Mouse (Mus musculus) c-Kit-positive CD71-positive TER-119-negative erythroid progenitor cells, embryonic 14.5 days (primary cell): ENCODE measurements around the gene Pm20d2.

ENCODE experiments used
- DNase-seq: peaks from one replicate; pipeline ENCODE4 v3.0.0-alpha.2; 2013; ENCODE audit warnings: low read depth

Gene Pm20d2

DNA sequence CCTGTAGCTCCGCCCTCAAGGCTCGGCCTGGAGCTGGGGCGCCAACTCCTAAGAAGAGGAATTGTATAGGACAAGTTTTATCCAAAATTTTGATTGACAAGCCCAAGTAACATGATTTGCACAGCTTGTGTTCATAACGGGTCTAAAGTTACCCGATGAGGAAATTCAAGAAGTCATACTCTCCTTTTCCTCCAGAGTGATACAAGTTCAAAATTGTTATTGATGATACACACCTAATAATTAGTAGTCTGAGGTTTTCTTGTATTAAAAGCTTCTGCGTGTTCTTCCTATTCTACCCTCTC, at the start of gene Pm20d2:
Gene Pm20d2 (minus strand): TSS at position 3 of the 302 bp plus-strand sequence.
- no peak for DNase-seq

DNA sequence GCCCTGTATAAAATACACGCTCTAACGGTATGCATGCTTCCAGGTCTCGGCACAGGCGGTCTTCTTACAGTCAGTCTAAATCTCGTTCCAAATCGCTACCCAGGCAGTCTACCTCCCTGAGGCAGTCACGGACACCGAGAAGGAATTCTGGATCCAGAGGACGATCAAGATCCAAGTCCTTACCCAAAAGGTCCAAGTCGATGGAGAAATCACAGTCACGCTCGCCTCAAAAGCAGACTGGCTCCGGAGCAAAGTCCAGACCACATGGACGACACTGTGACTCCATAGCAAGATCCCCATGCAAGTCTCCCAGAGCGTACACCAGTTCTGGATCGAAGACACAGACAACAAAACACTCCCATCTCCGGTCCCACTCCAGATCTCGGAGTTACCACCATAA, 41.3 kb upstream of the Pm20d2 start:
- DNase-seq = no peak

DNA sequence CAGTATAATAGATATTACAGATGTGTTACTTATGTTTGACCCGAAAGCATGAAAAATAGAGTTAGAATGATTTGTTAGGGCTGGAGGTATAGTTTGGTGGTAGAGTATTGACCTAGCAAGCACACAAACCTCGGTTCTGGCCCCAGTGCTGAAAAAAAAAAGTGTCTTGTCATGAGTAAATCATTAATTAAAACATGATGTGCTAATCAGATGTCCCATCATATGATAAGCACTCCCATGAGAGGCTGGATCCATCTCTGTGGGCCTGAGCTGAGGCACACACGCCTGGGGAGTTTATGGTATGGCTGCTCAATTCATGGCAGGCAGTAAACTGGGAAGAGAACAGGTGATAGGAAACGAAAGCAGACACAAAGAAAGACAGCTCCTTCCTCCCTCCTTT, 40.1 kb upstream of the Pm20d2 start:
- DNase-seq = no peak

DNA sequence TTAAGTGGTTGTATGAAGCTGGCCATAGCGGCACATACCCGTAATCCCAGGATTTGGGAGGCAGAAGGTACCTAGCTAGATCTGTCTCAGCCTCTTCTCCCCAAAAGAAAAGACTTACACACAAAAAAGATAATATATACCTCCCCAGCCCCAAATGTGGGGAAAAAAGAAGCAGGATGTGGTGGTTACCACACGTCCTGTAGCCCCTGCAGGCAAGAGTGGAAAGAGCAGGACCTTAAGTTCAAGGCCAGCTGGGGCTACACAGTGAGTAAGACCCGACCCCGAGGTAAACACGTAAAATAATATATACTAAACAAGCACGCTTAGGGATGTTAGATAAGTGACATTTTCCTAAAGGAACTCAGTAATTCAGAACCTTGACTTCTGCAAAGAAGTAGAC, 37.6 kb upstream of the Pm20d2 start:
- DNase-seq = no peak

DNA sequence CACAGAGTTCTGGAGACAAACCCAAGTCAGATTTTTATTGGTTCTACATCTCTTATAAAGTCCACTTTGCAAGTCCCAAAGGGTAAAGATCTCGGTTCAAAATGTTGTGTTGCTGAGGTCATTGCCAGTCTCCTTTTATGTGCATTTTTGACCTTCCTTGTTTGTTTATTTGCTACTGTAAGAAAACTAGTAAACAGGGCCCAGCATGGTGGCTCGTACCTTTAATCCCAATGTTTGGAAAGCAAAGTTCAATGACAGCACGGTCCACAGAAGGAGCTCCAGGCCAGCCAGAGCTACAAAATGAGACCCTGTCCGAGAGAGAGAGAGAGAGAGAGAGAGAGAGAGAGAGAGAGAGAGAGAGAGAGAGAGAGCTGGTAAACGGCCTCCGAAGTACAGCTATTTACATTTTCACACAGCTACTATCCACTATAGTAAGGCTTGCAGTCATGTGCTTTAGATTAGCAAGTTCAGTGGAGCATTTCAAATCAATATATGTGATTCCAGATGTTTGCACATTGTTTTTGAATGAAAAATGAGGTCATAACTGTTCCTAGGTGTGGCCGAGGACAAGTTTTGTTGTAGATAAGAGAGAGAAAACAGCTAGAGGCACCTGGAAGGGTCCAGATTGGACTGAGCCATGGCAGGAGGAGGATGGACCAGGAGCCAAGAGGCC, 34.6 kb upstream of the Pm20d2 start:
- DNase-seq = no peak

DNA sequence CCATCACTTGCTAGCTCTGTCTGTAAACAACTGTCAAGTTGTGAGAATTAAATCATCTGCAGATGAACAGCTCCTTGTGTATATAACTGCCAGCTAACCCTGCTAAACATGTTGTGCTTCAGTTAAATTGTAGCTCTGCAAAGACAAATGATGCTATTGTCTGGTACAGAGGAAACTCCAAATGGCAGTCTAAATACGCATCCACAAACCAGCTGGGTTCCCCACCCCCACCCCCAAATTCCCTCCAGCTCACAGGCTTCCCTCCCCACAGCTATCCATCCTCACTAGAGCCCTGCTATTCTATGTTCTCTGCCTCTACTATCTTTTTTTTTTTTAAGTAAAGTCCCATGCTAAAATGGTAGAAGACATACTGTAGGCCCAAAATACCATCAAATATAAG, 32.3 kb upstream of the Pm20d2 start:
- no peak for DNase-seq

DNA sequence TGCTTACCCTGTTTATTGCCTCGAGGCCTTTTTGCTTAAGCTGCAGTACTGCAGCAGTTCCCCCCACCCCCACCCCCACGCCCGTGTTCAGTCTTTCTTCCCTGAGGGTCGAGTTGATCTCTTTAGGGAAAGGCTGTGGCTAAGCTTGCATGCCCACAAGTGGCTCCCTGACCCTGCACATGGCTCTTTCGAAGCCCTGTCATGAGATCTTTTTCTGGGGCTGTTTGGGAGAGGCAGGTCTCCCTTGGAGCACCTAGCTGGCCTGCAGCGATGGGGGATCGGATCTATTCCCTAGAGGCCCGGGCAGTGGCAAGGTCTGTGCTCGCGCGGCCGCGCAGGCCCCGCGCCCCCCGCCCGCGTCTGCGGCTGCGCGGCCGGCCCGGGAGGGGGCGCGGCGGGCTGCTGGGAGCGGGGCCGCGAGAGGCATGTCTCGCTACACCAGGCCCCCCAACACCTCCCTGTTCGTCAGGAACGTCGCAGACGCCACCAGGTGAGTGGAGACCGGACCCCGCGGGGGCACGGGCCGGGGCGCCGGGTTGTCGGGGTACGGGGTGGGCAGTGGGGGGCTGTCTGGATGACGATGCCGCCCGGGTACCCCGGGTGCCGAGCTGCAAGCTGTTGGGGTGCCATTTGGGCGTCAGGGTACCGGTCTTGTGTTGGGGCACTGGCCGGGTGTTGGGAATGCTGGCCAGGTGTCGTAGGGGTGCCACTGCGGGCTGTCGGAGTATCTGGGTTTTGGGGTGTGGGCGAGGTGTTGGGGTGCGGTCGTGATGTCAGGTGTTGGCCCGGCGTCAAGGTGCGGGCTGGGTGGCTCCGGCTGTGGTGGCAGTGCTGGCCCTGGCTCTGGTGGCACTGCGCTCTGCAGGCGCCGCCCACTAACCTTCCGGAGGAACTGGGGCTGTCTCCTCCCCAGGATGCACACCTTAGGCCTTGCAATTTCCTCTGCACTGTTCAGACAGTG, 19.6 kb upstream of the Pm20d2 start, which contains the start of gene Srsf12:
Gene Srsf12 (plus strand): TSS at position 111 of the 961 bp plus-strand sequence.
- no peak for DNase-seq

DNA sequence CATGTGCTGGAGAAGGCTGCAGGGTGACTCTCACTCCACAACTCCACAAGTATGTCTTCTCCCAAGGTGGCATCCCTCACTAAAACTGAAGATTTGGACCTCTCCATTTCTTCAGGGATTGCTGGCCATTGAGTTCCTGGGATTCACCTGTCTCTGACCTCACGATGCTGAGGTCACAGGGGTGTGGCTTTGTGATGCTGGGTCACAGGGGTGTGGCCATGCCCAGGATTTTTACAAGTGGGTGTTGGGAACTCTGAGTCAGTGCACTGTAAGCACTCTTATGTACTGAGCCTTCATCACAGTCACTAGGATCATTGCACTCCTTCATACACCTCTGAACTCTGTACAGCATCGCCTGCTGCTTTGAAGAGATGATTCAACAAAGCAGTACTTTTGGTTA, 18.0 kb upstream of the Pm20d2 start:
- no peak for DNase-seq

DNA sequence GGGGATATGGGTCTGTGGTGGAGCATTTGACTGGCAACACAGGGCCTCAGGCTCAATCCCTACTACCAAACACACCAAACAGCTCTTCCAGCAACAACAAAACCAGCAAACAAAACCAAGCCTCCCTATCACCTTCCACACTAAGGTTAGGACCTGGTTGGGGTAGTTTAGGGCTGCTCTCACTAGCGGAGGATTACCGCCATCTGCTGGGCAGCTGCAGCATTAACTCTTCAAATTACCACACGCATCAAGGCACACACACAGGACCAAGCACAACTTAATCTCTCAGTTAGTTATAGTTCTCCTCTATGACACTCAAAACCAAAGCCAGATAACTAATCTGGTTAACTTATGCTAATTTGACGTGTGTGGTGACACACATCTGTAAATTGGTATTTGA, 15.1 kb upstream of the Pm20d2 start:
- DNase-seq = peak; percentile 39

DNA sequence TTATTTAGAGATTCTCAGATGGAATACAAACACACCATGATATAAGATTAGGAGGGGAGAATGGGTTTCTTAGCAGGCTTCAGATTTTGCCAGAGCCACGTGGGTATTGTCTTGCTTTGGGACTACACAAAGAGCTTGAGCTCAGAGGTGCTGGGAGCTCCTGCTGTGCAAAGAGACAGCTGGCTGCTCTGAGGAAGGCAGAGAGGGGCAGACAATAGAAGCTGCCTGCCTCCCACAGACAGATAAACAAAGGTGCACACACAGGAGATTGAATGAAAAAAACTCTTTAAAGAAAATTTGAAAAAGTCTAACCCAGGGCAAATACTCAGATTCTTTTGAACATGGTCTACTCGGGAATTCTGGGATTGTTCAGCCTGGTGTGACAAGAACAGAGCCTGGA, 8.6 kb upstream of the Pm20d2 start:
- DNase-seq = no peak

DNA sequence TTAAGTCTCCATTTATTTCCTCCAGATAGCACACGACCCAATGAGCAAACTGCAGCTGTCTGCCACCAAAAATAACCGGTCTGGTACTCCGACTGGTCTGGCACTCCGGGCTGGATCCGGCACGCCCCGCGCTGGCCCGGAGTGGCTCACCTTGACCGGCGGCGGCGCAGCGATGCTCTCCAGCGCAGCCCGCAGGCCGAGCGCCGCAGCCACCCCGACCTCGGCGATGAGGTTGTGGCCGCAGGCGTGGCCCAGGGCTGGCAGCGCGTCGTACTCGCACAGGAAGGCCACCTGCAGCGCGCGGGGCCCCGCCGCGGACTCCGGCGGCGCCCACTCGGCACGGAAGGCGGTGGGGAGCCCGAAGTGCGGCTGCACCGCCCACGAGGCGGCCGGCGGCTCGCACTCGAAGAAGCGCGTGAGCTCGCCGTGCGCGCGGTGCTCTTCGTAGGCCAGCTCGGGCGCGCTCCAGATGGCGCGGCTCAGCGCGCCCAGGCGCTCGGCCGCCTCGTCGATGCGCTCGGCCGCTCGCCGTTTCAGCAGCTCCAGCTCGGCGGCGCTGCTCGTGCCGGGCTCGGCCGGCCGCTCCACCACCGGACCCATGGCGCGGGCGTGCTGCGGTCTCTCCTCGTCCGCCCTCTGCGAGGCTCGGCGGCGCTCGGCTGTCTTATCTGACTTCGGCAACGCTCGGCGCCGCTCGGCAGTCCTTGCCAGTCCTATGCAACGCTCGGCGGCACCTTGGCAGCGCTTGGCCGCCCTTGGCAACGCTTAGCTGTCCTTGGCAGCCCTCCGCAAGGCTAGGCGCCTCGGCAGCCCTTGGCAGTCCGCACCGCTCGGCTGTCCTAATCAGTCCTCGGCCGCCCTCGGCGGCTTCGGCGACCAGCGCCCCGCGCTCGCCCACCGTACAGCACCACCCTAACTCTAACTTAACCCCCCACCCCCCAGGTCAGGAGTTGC, 479 bp downstream of the Pm20d2 start:
- no peak for DNase-seq

DNA sequence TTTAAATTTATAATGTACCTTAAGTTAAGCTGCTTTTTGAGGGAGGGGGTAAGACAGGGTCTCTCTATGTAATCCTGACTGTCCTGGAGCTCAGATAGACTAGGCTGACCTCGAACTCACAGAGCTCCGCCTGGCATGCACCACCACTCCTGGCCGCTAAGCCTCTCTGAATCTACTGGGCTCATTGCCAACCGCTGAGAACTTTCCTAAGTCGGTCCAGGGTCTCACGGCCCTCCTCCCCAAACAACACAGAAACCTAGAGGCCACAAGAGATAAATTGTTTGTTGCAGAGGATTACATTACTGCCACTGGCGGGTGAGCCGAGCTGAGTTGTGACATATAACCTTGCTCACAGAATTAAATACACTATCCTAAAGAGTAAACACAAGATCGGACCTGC, 1.4 kb downstream of the Pm20d2 start:
- no peak for DNase-seq

DNA sequence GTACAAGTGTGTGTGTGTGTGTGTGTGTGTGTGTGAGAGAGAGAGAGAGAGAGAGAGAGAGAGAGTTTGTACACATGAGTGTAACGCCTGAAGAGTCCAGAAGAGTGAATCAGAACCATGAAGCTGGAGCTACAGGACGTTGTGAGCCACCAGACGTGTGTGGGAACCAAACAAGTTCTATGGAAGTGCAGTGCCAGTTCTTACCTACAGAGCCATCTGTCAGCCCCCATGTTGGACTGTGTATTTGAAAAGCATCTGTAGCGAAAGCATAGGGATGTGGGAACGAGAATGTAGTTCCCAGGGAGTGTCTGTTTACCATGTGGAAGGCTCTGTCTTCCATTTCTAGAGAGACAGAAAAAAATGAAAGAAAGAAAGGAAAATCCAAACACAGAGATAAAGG, 6.1 kb downstream of the Pm20d2 start:
- no peak for DNase-seq

DNA sequence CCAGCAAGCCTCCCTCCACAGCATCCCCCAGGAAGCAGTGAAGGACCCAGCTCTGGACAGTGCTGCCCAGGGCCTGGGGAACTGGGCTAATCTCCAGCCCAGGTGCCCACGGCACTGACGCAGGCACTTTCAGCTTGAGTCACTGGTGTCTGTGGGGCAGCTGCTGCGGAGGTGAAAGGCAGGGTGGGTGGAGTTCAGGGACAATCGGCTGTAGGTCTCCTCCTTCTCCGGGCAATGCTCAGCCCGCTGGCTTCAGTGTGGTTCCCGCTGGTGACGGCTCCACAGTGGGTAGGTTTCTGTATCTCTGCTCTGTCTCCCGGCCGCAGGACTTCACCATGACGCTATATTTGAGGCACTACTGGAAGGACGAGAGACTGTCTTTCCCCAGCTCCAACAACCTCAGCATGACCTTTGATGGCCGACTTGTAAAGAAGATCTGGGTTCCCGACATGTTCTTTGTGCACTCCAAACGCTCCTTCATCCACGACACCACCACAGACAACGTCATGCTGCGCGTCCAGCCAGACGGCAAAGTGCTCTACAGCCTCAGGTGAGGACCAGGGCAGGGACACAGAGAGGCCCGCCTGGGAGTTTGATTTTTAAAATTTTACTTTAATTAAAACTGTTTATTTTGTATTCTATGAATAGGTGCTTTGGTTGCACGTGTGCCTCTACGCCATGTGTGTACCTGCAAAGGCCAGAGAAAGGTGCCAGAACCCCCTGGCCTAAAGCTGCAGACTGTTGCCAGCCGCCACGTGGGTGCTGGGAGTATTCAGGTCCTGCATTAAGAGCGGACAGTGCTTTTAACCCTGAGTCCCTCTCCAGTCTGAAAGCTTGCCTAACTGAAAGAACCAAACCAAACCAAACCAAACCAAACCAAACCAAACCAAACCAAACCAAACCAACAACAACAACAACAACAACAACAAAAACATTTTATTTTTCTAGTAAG, 37.2 kb downstream of the Pm20d2 start:
- DNase-seq = no peak

DNA sequence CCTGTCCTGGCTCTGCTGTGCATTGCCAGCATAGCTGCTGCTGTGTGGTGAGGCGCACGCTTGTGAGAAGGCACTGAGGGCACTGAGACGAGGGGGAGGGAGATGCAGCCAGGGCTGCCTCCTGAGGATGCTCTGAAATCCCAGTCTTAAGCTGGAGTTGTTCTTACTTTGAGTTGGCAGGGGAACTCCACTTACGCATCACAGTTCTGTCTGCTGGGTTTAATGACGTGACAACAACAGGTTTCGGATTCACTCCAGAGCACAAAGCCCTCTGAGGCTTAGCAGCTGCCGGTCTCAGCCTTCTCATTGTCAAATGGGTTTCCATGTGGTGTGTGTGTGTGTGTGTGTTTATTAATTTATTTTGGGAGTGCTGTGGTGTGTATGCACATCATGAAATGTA, 40.4 kb downstream of the Pm20d2 start:
- no peak for DNase-seq

DNA sequence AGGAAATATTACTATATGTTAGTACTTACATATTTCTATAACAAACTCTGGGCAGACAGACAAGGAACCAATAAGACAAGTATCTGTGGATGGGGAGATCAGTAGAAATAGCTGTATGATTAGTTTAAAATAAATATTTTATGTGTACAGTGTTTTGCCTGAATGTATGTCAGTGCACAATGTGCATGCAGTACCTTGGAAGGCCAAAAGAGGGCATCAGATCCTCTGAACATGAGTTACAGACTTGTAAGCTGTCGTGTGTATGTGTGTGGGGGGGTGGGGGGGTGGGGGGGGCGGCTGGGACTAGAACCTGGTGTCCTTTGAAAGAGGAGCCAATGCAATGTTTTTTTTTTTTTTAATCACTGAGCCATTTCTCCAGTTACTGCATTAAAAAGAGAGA, 41.7 kb downstream of the Pm20d2 start:
- DNase-seq = peak; percentile 38

DNA sequence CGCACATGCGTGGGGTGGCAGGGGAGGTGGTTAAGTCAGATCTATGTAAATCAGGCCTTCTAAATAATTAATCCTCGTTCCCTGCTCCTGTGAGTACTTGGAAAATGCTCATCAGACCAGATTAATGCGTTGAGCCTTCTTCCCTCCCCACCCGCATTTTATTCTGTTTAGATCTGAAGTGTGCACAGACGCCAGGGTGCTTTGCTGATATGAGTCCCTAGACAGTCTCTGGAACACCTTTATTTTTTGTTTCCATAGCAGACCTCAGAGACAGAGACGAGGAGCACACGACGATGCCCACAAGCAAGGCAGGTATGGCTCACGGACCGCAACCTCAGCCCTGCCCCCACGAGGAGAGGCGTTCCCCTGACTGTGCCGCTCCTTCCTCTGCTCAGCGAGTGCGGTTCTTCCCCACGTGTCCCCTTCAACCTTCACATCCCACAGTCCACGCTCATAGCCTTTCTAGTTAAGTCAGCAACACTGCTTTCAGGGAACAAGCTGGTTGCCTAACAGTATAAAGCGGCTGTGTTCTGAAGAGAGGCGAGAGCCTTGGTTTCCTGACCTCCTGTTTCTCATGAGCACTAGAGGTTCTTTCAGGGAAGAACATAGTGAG, 42.8 kb downstream of the Pm20d2 start:
- DNase-seq = no peak

DNA sequence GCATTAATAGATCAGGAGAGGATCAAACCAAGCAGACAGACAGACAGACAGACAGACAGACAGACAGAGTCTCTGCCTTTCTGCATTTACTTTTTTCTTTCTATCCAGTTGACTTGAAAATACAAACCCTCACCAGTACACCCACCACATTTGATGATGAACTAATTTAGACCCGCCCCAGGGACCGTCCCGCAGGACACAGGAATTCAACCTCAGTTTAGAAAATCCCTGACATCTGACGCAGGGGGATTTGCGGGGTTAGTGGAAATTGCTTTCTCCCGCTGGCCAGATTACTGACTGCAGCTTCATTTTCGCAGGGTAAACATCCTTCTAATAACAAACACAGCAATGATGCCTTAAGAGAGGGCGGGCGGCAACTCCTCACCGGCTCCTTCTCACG, 57.3 kb downstream of the Pm20d2 start, which contains the start of gene Gabrr1:
Gene Gabrr1 (plus strand): TSS at position 301 of the 400 bp plus-strand sequence.
- DNase-seq = no peak

DNA sequence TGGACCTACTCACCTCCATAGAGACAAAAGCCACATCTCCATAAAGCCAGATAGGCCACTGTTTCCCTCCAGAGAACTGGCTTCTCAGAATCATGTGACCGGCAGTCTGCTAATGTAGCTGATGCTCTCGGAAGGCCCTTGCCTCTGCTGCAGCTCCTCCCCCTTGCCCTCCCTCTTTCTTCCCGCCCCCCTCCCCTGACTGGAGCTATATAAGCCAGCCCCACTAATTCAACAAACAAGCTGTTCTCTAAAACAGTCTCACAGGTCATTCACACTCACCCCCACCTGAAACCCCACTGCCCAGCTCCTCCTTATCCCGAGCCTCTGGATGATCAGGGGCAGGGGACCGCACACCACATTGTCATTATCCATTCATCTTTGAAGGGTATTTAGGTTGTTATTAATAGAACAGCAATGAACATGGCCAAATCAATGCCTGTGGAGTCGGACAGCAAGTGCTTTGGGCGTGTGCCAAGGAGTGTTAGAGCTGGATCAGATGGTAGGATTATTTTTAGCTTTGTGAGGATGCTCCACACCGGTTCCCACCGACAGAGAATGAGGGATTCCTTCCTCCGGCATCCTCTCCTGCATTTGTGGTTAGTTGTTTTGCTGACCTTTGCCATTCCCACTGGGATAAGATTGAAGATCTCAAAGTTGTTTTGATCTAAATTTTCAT, 64.0 kb downstream of the Pm20d2 start:
- DNase-seq = no peak

DNA sequence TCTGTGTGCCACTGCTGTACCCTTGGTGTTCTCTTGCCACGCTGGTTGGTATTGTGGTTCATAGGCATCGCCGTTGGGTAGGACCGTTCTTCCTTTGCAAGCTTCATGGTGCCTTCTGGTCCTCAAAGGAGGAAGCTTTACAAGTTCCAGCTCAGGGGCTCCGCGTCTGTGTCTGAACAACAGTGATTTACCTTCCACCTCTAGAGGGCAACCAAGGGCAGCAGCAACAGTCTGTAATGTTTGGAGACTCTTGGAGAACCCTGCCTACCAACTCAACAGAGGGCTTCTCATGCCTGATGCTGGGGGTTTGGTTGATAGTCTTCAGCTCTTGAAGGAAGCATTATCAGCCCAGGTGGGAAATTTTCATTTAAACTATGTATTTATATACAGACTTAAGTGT, 65.0 kb downstream of the Pm20d2 start:
- DNase-seq = peak; percentile 6
